Mouse (Mus musculus) forebrain, embryonic 14.5 days (tissue): ENCODE measurements around the gene Uvssa. TPM values are rescaled to one million over a fixed set of nuclear protein-coding genes. Genes with fewer than 3 reads are reported as not detected.
A peak's percentile ranks its signal among the peaks of the same experiment; 100 is the strongest.

ENCODE experiments used
- ATAC-seq: fragments of 200-750 bp; cut with Nextera tagmentation; 2 replicates; pipeline ENCODE4 v1.8.0; 2017; ENCODE audit warnings: mild to moderate bottlenecking, moderate library complexity
- DNase-seq: peaks from one replicate; pipeline ENCODE4 v3.0.0-alpha.2; 2015; ENCODE audit warnings: low spot score
- H3K27ac ChIP-seq: fragments of 300-500 bp; sonication (generic); 2 replicates; pipeline ENCODE4 v1.5.1; 2014; ENCODE audit warnings: low read depth, mild to moderate bottlenecking, control low read depth, low read length, moderate library complexity
- H3K27me3 ChIP-seq: fragments of 300-500 bp; sonication (generic); replicated peaks from 2 replicates; pipeline ENCODE4 v1.6.1; 2014; ENCODE audit warnings: low read length, control low read depth, mixed read lengths; ENCODE audit not compliant: control insufficient read depth, insufficient read depth
- H3K36me3 ChIP-seq: fragments of 300-500 bp; sonication (generic); 2 replicates; pipeline ENCODE4 v1.6.1; 2014; ENCODE audit warnings: low read length, control low read depth; ENCODE audit not compliant: control insufficient read depth, insufficient read depth
- H3K4me1 ChIP-seq: fragments of 300-500 bp; sonication (generic); 2 replicates; pipeline ENCODE4 v1.6.1; 2014; ENCODE audit warnings: antibody characterized with exemption, low read length, control low read depth; ENCODE audit not compliant: control insufficient read depth, insufficient read depth
- H3K4me2 ChIP-seq: fragments of 300-500 bp; sonication (generic); 2 replicates; pipeline ENCODE4 v1.6.1; 2014; ENCODE audit warnings: mild to moderate bottlenecking, control low read depth, low read length
- H3K4me3 ChIP-seq: fragments of 300-500 bp; sonication (generic); 2 replicates; pipeline ENCODE4 v1.5.1; 2014; ENCODE audit warnings: low read depth, low read length, control low read depth
- H3K9ac ChIP-seq: fragments of 300-500 bp; sonication (generic); 2 replicates; pipeline ENCODE4 v1.6.1; 2014; ENCODE audit warnings: mild to moderate bottlenecking, low read length, control low read depth, moderate library complexity
- H3K9me3 ChIP-seq: fragments of 300-500 bp; sonication (generic); replicated peaks from 2 replicates; pipeline ENCODE4 v1.6.1; 2016; ENCODE audit warnings: low read length, control low read depth, mixed read lengths; ENCODE audit not compliant: control insufficient read depth
- WGBS: fragments of 180-500 bp; shearing (Covaris S2); extraction: QIAGEN DNeasy Blood & Tissue Kit; methylation state at CpG from one replicate; pipeline ENCODE4 v1.1.7; 2014; 5-methylcytosine and 5-hydroxymethylcytosine counted together
- polyA plus RNA-seq: library from polyadenylated mRNA; unstranded; fragments of >200 nt; fragmentation: Nextera tagmentation; extraction: Ambion mirVana; gene quantifications from 2 replicates; pipeline ENCODE4 v1.2.1, GENCODE M21; 2014

Gene Uvssa
- polyA plus RNA-seq, 1 experiment from 2014 or later: 4.7 TPM

DNA sequence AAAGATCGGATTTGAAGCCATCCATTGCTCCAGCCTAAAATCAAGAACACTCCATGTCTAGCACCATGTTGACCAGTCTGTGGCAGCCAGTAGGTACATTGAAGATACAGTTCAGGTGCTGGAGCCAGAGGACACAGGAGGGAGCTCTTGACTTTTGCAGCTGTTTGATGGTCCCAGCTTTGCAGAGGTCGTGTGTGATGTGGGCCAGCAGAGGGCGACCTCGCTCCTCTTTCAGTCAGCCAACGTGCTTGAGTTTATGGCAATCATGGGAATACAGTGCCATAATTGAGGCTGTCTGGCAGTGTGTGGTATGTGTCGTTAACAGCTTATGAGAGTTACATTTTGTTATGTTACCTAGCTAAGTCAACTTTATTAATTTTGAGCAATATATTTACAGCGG lies 15.5 kb downstream of the Uvssa start:
- DNase-seq: peak; percentile 89
- Histone ChIP-seq H3K27ac (no peak overlapping the region), H3K4me2 (no peak overlapping the region), H3K9ac (no peak overlapping the region), H3K9me3 (no peaks in the 10 kb centered on the region), H3K4me3 (no peak overlapping the region), H3K36me3 (peaks cover 20% of the 10 kb centered on the region), H3K4me1 (no peaks in the 10 kb centered on the region), H3K27me3 (no peaks in the 10 kb centered on the region)
- WGBS: 19% methylated on average over 7 of the region's 7 CpGs
- ATAC-seq: peak; percentile 72; the same call in 1 of the 2 replicates

DNA sequence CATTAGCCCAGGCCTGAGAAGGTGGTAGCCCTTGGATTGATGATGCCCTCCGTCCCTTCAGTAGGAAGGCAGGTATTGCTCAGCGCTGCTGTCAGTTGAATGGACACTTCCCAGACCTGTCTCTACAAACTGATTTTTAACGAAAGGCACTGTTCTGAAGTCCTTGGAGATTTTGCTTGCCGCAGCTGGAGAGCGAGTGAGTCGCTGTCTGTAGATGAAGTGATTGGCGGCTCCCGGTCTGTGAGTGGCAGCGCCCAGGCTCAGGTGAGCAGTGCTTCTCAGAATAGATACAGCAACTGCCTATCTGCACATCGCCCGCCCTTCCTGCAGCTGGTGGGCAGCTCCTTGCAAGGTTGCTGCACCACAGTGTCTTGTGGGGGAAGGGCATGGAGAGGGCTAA lies 17.3 kb downstream of the Uvssa start:
- H3K4me1 ChIP-seq: no peaks in the 10 kb centered on the region
- no peak for ATAC-seq
- WGBS: 75% methylated on average over 11 of the region's 11 CpGs
- H3K4me3 ChIP-seq: no peak overlapping the region
- H3K4me2 ChIP-seq: no peak overlapping the region
- DNase-seq: no peak
- peaks cover 12% of the 10 kb centered on the region for H3K36me3 ChIP-seq
- no peak overlapping the region for H3K27ac ChIP-seq
- H3K9me3 ChIP-seq: no peaks in the 10 kb centered on the region
- no peak overlapping the region for H3K9ac ChIP-seq
- H3K27me3 ChIP-seq: no peaks in the 10 kb centered on the region

DNA sequence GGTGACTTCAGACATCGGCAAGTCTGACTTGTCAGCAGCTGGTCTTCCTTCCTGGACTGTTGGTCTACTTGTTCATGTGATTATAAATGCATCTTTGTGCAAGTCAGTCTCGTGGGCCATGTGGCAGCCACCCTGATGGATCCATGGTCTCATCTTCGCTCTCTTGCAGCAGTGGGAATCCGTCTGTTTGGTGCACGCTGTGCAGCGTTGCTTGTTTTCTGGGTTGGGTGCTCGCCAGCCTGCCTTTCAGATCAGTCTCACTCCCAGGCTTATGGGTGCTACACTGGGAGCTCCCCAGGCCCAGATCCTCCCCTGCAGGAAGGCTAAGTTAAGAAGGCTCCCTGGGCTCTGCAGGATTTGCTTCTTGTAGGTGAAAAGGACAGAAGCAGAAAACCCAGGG lies 18.5 kb downstream of the Uvssa start:
- WGBS: 63% methylated on average over 7 of the region's 7 CpGs
- Histone ChIP-seq H3K36me3 (peaks cover 6% of the 10 kb centered on the region), H3K27ac (no peak overlapping the region), H3K4me1 (no peaks in the 10 kb centered on the region), H3K9ac (no peak overlapping the region), H3K9me3 (no peaks in the 10 kb centered on the region), H3K4me3 (no peak overlapping the region), H3K27me3 (no peaks in the 10 kb centered on the region), H3K4me2 (no peak overlapping the region)
- DNase-seq (no peak), ATAC-seq (no peak)

DNA sequence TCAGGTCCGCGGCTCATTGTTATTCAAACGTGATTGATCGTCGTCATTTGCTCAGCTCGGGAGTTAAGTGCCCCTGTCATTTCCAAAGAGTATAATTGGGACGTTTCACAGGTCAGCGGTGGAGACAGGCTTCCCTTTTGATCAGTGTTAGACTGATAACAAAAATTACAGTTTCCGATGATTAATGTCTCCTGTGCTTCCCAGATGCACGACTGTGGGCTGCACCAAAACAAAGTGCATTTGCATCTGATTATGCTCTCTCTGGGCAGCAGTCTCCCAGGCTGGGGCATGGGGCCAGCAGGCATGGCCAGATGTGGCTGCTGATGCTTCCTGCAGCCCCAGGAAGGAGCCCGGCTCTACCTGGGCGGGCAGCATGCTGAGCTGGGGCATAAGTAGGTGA lies 22.5 kb downstream of the Uvssa start:
- no peak overlapping the region for H3K27ac ChIP-seq

DNA sequence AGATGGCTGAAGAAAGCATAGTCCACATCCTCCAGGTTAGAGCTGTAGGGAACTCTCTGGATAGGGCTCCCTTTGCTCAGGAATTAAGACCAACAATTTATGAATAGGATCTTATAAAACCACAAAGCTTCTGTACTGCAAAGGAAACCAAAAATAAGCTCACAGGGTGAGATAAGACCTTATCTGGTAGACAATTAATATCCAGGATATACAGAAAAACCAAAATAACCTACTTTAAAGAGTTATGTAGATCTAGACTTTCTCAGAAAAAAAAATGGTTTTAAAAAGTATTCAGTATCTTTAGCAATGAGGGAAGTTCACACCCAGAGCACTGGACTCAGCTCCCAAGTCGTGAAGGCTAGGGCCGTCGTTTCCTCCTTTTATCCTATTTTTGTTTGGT lies 42.0 kb downstream of the Uvssa start:
- H3K4me3 ChIP-seq: no peak overlapping the region
- no peaks in the 10 kb centered on the region for H3K4me1 ChIP-seq
- peaks cover 2% of the 10 kb centered on the region; the same call in 1 of the 2 replicates for H3K36me3 ChIP-seq
- ATAC-seq (no peak), DNase-seq (no peak)
- 0 out of 2 replicates have a peak, but pooled peaks cover 3% of the 10 kb centered on the region for H3K27me3 ChIP-seq
- no peak overlapping the region for H3K9ac ChIP-seq
- H3K4me2 ChIP-seq: no peak overlapping the region
- no peak overlapping the region for H3K27ac ChIP-seq
- WGBS: 82% methylated on average over 3 of the region's 3 CpGs
- H3K9me3 ChIP-seq: no peaks in the 10 kb centered on the region

More for the DNA sequence above, 22.5 kb downstream of the Uvssa start:
- WGBS: 38% methylated on average over 12 of the region's 12 CpGs
- Histone ChIP-seq H3K9ac (no peak overlapping the region), H3K4me3 (no peak overlapping the region), H3K4me1 (no peaks in the 10 kb centered on the region), H3K27me3 (no peaks in the 10 kb centered on the region), H3K9me3 (no peaks in the 10 kb centered on the region), H3K4me2 (no peak overlapping the region), H3K36me3 (no peaks in the 10 kb centered on the region)
- DNase-seq (peak; percentile 28), ATAC-seq (no peak)

DNA sequence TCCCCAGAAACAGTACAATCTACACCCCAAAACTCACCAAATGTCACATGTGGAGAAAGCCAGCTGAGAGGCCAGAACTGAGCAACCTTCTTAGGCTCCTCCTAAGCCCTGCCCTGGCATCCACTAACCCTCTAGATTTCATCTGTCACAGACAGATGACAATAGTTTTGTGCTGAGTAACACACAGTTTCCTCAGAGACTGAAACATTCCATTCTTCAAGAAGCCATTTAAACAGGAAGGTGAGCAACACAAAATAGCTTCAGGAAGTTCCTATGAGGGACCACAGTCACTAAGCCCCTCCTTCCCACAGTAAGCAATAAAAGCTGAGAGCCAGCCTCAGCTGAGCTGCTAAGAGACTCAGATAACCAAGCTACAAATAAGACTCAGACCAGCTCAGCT lies 49.1 kb downstream of the Uvssa start:
- H3K36me3 ChIP-seq: no peaks in the 10 kb centered on the region
- no peak overlapping the region for H3K4me3 ChIP-seq
- H3K9ac ChIP-seq: no peak overlapping the region
- DNase-seq (no peak), ATAC-seq (no peak)
- no peak overlapping the region for H3K4me2 ChIP-seq
- peaks cover 60% of the 10 kb centered on the region for H3K27me3 ChIP-seq
- no peaks in the 10 kb centered on the region for H3K4me1 ChIP-seq
- H3K27ac ChIP-seq: no peak overlapping the region
- no peaks in the 10 kb centered on the region for H3K9me3 ChIP-seq

DNA sequence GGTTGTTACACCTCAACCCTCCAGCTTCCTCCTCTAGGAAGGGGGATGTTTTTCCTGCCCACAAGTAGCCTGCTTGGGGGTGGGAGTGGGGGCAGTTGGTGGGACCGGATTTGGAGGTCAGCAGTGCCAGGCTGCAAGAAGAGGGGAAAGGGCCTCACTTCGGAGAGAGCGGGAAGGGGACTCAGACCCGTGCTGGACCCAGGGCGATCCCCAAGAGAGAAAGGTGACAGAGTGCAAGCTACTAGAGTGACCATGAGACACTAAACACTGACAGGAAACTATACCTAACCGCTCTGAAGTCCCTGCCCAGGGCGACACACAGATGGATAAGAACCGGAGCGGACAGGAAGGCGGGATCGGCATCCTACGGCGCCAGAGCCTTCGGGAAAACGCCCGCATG lies 51.8 kb downstream of the Uvssa start:
- H3K4me1 ChIP-seq: no peaks in the 10 kb centered on the region
- no peaks in the 10 kb centered on the region for H3K36me3 ChIP-seq
- no peak overlapping the region for H3K4me2 ChIP-seq
- H3K9me3 ChIP-seq: no peaks in the 10 kb centered on the region
- ATAC-seq: no peak
- peaks cover 83% of the 10 kb centered on the region for H3K27me3 ChIP-seq
- H3K27ac ChIP-seq: no peak overlapping the region
- no peak for DNase-seq
- H3K4me3 ChIP-seq: no peak overlapping the region
- H3K9ac ChIP-seq: no peak overlapping the region
- whole genome bisulfite sequencing: 4% methylated on average over 16 of the region's 16 CpGs

DNA sequence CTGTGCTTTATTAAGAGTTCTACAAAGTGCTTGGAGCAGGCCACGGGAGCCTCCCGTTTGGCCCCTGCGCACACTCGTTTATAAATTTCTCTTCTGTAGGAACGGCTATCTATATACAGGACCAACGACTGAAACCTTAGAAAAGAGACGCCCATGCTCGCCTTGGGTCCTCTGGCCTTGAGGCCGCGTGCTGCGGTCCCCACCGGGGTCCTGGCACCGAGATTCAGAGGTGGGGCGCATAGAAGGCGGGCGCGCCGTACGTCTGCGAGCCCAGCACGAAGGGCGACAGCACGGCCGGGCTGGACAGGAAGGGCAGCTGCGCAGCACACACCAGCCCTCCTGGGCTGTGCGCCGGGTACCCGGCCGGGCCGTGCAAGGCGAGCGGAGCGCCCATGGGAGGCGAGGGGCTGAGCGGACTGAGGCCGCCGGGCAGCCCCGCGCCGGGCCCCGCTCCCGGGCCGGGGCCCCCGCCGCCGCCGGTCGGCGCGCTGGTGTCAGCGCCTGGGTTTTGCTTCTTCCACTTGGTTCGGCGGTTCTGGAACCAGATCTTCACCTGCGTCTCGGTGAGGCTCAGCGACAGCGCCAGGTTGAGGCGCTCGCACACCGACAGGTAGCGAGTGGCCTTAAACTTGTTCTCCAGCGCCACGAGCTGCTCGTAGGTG lies 52.3 kb downstream of the Uvssa start:
- Histone ChIP-seq H3K36me3 (no peaks in the 10 kb centered on the region), H3K4me1 (no peaks in the 10 kb centered on the region), H3K4me2 (no peak overlapping the region), H3K9me3 (no peaks in the 10 kb centered on the region), H3K4me3 (peak overlapping the region; percentile 13; the same call in 1 of the 2 replicates), H3K27ac (no peak overlapping the region), H3K9ac (no peak overlapping the region), H3K27me3 (peaks cover 88% of the 10 kb centered on the region)
- no peak for DNase-seq
- no peak for ATAC-seq
- WGBS: 1% methylated on average over 58 of the region's 64 CpGs

DNA sequence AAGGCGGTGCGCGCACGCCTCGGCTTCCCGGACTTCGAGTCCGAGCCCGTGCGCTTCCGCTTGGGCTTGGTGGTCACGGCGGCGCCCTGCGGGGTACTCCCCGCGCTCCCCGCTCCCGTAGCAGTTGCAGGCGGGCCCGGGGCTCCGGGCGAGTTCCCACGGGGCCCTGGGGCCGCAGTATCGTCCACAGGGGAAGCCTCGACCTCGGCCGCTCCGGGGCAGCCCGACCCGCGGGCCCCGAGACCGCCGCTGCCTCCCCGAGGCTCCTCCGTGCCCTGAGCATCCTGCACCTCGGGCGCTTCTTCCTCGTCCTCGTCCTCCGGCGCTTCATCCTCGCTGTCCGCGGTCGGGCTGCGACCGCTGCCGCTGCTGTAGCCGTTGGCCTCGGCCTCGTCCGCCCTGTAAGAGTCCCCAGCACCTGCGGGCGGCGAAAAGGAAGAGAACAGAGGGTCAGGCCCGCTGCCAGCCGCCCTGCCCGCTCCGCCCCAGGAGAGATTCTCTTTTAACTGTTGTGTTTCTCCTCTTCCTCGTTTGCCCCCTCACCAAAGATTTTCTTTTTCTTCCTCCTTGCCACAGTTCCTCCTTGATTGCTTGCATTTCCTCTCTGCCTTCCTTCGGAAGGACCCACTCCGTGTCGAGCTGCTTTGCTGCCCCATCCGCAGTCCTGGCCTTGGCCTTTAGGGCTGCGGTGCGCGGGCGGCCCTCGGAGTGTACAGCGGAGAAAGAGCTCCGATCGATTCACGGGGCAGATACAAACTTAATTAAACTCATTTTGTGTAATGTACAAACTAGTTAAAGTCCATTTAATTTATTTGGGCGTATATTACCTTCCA lies 53.0 kb downstream of the Uvssa start:
- H3K4me2 ChIP-seq: peak overlapping the region; percentile 16; the same call in 1 of the 2 replicates
- H3K36me3 ChIP-seq: no peaks in the 10 kb centered on the region
- under 1% methylated on average over 73 of the region's 77 CpGs for WGBS
- ATAC-seq (no peak), DNase-seq (no peak)
- H3K9me3 ChIP-seq: no peaks in the 10 kb centered on the region
- H3K27ac ChIP-seq: no peak overlapping the region
- H3K27me3 ChIP-seq: peaks cover 94% of the 10 kb centered on the region
- no peaks in the 10 kb centered on the region for H3K4me1 ChIP-seq
- peak overlapping the region; percentile 13; the same call in 1 of the 2 replicates for H3K4me3 ChIP-seq
- no peak overlapping the region for H3K9ac ChIP-seq
